Mouse (Mus musculus): ENCODE results near the gene Olfr736. TPM values are rescaled to one million over a fixed set of nuclear protein-coding genes. Genes with fewer than 3 reads are reported as not detected.

The Olfr736 gene
- polyA plus RNA-seq, 1 experiment: not detected

Other genes with a start within 250 kb of the Olfr736 start
- not detected for gene Olfr728, start 238.5 kb upstream of the Olfr736 start, polyA plus RNA-seq (2012; fragmentation: generic; extraction: Trizol)
- gene Olfr729, start 228.3 kb upstream of the Olfr736 start, polyA plus RNA-seq (2012; fragmentation: generic; extraction: Trizol): not detected
- not detected for gene Olfr730, start 193.0 kb upstream of the Olfr736 start, polyA plus RNA-seq (2012; fragmentation: generic; extraction: Trizol)
- gene Olfr731, start 139.3 kb upstream of the Olfr736 start, polyA plus RNA-seq (2012; fragmentation: generic; extraction: Trizol): not detected
- gene Olfr732, start 97.0 kb upstream of the Olfr736 start, polyA plus RNA-seq (2012; fragmentation: generic; extraction: Trizol): not detected
- gene Olfr733, start 79.6 kb upstream of the Olfr736 start, polyA plus RNA-seq (2012; fragmentation: generic; extraction: Trizol): not detected
- not detected for gene Olfr734, start 54.4 kb upstream of the Olfr736 start, polyA plus RNA-seq (2012; fragmentation: generic; extraction: Trizol)
- gene Olfr735, start 32.3 kb upstream of the Olfr736 start, polyA plus RNA-seq (2012; fragmentation: generic; extraction: Trizol): not detected
- not detected for gene Tlr11, start 23.2 kb upstream of the Olfr736 start, polyA plus RNA-seq (2012; fragmentation: generic; extraction: Trizol)
- gene Olfr738, start 26.4 kb downstream of the Olfr736 start, polyA plus RNA-seq (2012; fragmentation: generic; extraction: Trizol): not detected
- gene Olfr739, start 37.5 kb downstream of the Olfr736 start, polyA plus RNA-seq (2012; fragmentation: generic; extraction: Trizol): not detected
- gene Olfr740, start 64.4 kb downstream of the Olfr736 start, polyA plus RNA-seq (2012; fragmentation: generic; extraction: Trizol): not detected
- not detected for gene Olfr741, start 91.6 kb downstream of the Olfr736 start, polyA plus RNA-seq (2012; fragmentation: generic; extraction: Trizol)
- gene Olfr742, start 122.4 kb downstream of the Olfr736 start, polyA plus RNA-seq (2012; fragmentation: generic; extraction: Trizol): not detected
- gene Olfr743, start 140.7 kb downstream of the Olfr736 start, polyA plus RNA-seq (2012; fragmentation: generic; extraction: Trizol): not detected
- gene Olfr744, start 233.7 kb downstream of the Olfr736 start, polyA plus RNA-seq (2012; fragmentation: generic; extraction: Trizol): not detected

Data from myocyte (in vitro differentiated cells).